Mouse (Mus musculus) ES-E14 (cell line): ENCODE results near the gene Nfkbil1.

Experiments used
- CHD2 ChIP-seq: IDR thresholded peaks from 2 replicates; pipeline ENCODE4 v1.6.1; 2014; ENCODE audit warnings: mild to moderate bottlenecking, low read depth, low read length, inconsistent platforms
- HCFC1 ChIP-seq: IDR thresholded peaks from 2 replicates; pipeline ENCODE4 v1.6.1; 2012; ENCODE audit warnings: low read length, inconsistent platforms, borderline replicate concordance; ENCODE audit not compliant: insufficient read depth
- MAFK ChIP-seq: IDR thresholded peaks from 2 replicates; pipeline ENCODE4 v1.6.1; 2014; ENCODE audit warnings: mild to moderate bottlenecking, low read depth, low read length, inconsistent platforms; ENCODE audit not compliant: insufficient read depth
- ZC3H11A ChIP-seq: IDR thresholded peaks from 2 replicates; pipeline ENCODE4 v1.6.1; 2012; ENCODE audit warnings: low read depth, mild to moderate bottlenecking, inconsistent platforms, low read length, borderline replicate concordance

DNA sequence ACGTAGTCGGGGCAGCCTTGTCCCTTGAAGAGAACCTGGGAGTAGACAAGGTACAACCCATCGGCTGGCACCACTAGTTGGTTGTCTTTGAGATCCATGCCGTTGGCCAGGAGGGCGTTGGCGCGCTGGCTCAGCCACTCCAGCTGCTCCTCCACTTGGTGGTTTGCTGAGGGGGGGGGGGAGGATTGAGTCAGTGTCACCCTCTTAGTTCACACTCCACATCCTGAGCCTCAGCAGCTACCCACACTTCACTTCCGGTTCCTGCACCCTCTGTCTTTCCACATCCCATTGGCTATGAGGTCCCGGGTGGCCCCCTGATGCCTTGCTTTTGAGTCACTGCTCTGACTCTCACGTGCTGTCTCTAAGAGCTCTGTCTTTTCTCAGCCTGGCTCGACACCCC lies 35.2 kb downstream of the Nfkbil1 start:
- TF ChIP-seq HCFC1 (no peak), ZC3H11A (no peak), CHD2 (no peak), MAFK (no peak)
